Mouse (Mus musculus) intestine, embryonic 15.5 days (tissue): ENCODE data around the gene Tmem123. TPM values are rescaled to one million over a fixed set of nuclear protein-coding genes. Genes with fewer than 3 reads are reported as not detected.

Experiments
- ATAC-seq: fragments of 200-750 bp; cut with Nextera tagmentation; 2 replicates; pipeline ENCODE4 v1.8.0; 2017; ENCODE audit warnings: moderate TSS enrichment, moderate library complexity
- H3K27ac ChIP-seq: fragments of 300-500 bp; sonication (generic); 2 replicates; pipeline ENCODE4 v1.5.1; 2015; ENCODE audit warnings: mild to moderate bottlenecking, inconsistent platforms
- H3K27me3 ChIP-seq: fragments of 300-500 bp; sonication (generic); replicated peaks from 2 replicates; pipeline ENCODE4 v1.6.1; 2015; ENCODE audit warnings: inconsistent platforms
- H3K36me3 ChIP-seq: fragments of 300-500 bp; sonication (generic); 2 replicates; pipeline ENCODE4 v1.6.1; 2015; ENCODE audit warnings: inconsistent platforms
- H3K4me1 ChIP-seq: fragments of 300-500 bp; sonication (generic); replicated peaks from 2 replicates; pipeline ENCODE4 v1.6.1; 2015; ENCODE audit warnings: inconsistent platforms
- H3K4me2 ChIP-seq: fragments of 300-500 bp; sonication (generic); replicated peaks from 2 replicates; pipeline ENCODE4 v1.6.1; 2015; ENCODE audit warnings: mild to moderate bottlenecking, inconsistent platforms
- H3K4me3 ChIP-seq: fragments of 300-500 bp; sonication (generic); replicated peaks from 2 replicates; pipeline ENCODE4 v1.5.1; 2015; ENCODE audit warnings: inconsistent platforms
- H3K9ac ChIP-seq: fragments of 300-500 bp; sonication (generic); 2 replicates; pipeline ENCODE4 v1.6.1; 2015; ENCODE audit warnings: inconsistent platforms
- H3K9me3 ChIP-seq: fragments of 300-500 bp; sonication (generic); 2 replicates; pipeline ENCODE4 v1.6.1; 2016; ENCODE audit warnings: inconsistent platforms
- WGBS: fragments of 180-500 bp; shearing (Covaris S2); methylation state at CpG from one replicate; pipeline ENCODE4 v1.1.7; 2015; 5-methylcytosine and 5-hydroxymethylcytosine counted together
- polyA plus RNA-seq: library from polyadenylated mRNA; unstranded; fragments of >200 nt; fragmentation: Nextera tagmentation; extraction: Ambion mirVana; gene quantifications from 2 replicates; pipeline ENCODE4 v1.2.1, GENCODE M21; 2015

Tmem123 gene
- polyA plus RNA-seq, 1 experiment from 2014 or later, result 78.8 TPM

GRCm38 (mm10) chr9:7764463-7764871 lies 626 bp downstream of the Tmem123 start:
- WGBS, result under 1% methylated on average over 14 of the region's 14 CpGs
- H3K36me3 ChIP-seq, result no peaks in the 10 kb centered on the region
- H3K4me1 ChIP-seq, result no peaks in the 10 kb centered on the region; the same call in 1 of the 2 replicates
- peak overlapping the region; percentile 57 for H3K4me2 ChIP-seq
- peak overlapping the region; percentile 65 for H3K4me3 ChIP-seq
- peak overlapping the region; percentile 66 for H3K27ac ChIP-seq
- no peaks in the 10 kb centered on the region for H3K27me3 ChIP-seq
- peak; percentile 50 for ATAC-seq
- H3K9me3 ChIP-seq, result no peaks in the 10 kb centered on the region
- H3K9ac ChIP-seq, result peak overlapping the region; percentile 65

DNA sequence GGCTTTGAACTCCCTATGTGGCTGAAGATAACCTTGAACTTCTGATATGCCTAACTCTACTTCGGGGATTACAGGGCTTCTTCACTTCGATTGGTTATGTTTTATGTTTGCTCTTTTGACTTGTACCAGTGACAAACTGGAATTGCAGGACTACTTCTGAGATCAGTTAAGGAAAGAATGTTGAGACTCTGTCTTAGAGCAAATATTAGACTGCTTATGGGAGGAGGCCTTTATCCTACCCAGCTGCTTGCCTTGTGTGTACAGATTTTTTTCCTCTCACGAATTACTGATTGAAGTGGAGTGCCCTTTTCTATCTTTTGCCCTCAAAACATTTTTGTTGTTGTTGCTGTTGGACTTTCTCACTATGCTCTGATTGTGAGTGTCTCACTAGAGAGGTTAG lies 1.4 kb downstream of the Tmem123 start:
- Histone ChIP-seq H3K9ac (no peak overlapping the region), H3K36me3 (no peaks in the 10 kb centered on the region), H3K27ac (no peak overlapping the region), H3K4me3 (peak overlapping the region; percentile 65), H3K27me3 (no peaks in the 10 kb centered on the region), H3K4me2 (peak overlapping the region; percentile 57), H3K9me3 (no peaks in the 10 kb centered on the region), H3K4me1 (no peaks in the 10 kb centered on the region; the same call in 1 of the 2 replicates)
- WGBS, result 26% methylated on average over 3 of the region's 3 CpGs
- ATAC-seq, result no peak

- H3K9me3 ChIP-seq, result no peaks in the 10 kb centered on the region
- no peaks in the 10 kb centered on the region; the same call in 1 of the 2 replicates for H3K4me1 ChIP-seq
- no peak for ATAC-seq
- no peaks in the 10 kb centered on the region for H3K36me3 ChIP-seq
- 54% methylated on average over 3 of the region's 3 CpGs for WGBS
- no peak overlapping the region for H3K9ac ChIP-seq
- H3K27ac ChIP-seq, result no peak overlapping the region
- no peak overlapping the region for H3K4me3 ChIP-seq
- H3K4me2 ChIP-seq, result no peak overlapping the region
- H3K27me3 ChIP-seq, result no peaks in the 10 kb centered on the region
Observed at GRCm38 (mm10) chr9:7766582-7766981, 2.7 kb downstream of the Tmem123 start.

- no peaks in the 10 kb centered on the region for H3K9me3 ChIP-seq
- H3K4me3 ChIP-seq, result no peak overlapping the region
- no peaks in the 10 kb centered on the region; the same call in 1 of the 2 replicates for H3K4me1 ChIP-seq
- 42% methylated on average over 2 of the region's 2 CpGs for WGBS
- H3K27ac ChIP-seq, result no peak overlapping the region
- no peaks in the 10 kb centered on the region for H3K36me3 ChIP-seq
- no peaks in the 10 kb centered on the region for H3K27me3 ChIP-seq
- no peak overlapping the region for H3K4me2 ChIP-seq
- no peak for ATAC-seq
- no peak overlapping the region for H3K9ac ChIP-seq
Observed at GRCm38 (mm10) chr9:7767526-7767925, 3.7 kb downstream of the Tmem123 start.

DNA sequence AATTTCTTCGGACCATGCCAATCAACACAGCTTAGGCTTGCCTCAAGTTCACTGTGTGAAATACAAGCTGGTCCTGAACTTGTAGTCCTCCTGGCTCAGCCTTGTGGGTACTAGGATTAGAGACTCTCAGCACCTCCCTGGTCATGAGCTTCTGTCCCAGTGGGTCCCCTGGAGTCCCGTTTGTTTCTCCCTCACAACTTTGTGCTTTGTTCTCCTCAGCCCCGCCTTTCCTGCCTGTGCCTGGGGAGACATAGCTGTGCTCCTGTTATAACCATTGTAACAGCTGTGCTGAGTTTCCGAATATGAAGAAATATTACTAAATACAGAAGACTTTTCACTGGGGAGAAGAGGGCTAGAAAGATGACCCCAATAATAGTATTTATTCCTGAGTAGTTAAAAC lies 5.2 kb downstream of the Tmem123 start:
- Histone ChIP-seq H3K9ac (no peak overlapping the region), H3K4me1 (no peaks in the 10 kb centered on the region; the same call in 1 of the 2 replicates), H3K36me3 (0 out of 2 replicates have a peak, but pooled peaks cover 3% of the 10 kb centered on the region), H3K9me3 (no peaks in the 10 kb centered on the region), H3K4me2 (no peak overlapping the region), H3K4me3 (no peak overlapping the region), H3K27ac (no peak overlapping the region), H3K27me3 (no peaks in the 10 kb centered on the region)
- 74% methylated on average over 4 of the region's 4 CpGs for WGBS
- ATAC-seq, result no peak

DNA sequence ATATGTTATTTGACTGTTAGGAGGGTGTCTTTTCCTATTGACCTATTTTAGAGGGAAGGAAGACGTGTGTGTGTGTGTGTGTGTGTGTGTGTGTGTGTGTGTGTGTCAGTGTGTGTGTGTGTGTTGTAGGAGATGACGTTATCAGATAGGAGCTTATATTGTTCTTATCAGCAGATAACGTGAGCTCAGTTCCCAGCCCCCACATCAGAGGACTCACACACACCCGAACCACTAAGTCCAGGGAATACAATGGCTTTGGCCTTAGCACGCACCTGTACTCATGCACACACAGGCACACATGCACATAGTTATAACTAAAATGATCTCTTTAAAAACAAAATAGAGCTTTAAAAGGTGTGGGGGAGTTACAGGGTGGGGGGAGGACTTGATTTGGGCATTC lies 5.7 kb downstream of the Tmem123 start:
- 76% methylated on average over 5 of the region's 5 CpGs for WGBS
- Histone ChIP-seq H3K9me3 (no peaks in the 10 kb centered on the region), H3K4me1 (no peaks in the 10 kb centered on the region; the same call in 1 of the 2 replicates), H3K4me3 (no peak overlapping the region), H3K27ac (no peak overlapping the region), H3K9ac (no peak overlapping the region), H3K4me2 (no peak overlapping the region), H3K36me3 (0 out of 2 replicates have a peak, but pooled peaks cover 3% of the 10 kb centered on the region), H3K27me3 (no peaks in the 10 kb centered on the region)
- ATAC-seq, result no peak

DNA sequence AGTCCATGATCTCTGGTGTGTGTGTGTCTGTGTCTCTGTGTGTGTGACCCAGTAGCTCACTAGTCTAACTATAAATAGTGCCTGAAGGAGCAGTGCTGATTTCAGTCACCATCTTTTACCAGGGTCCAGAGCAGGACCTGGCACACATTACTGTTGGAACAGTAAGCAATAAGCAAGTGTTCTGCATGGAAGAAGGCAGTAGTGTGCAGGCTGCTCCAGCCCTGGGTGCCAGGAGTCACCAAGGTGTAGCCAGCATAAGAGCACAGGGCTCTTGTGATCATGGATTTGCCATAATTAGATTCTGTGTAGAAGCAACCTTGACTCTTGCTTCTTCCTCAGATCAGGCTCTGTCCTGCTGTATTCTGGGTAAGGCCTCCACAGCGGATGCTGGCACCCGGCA lies 8.5 kb downstream of the Tmem123 start:
- 88% methylated on average over 2 of the region's 2 CpGs for WGBS
- no peak for ATAC-seq
- H3K36me3 ChIP-seq, result 0 out of 2 replicates have a peak, but pooled peaks cover 3% of the 10 kb centered on the region

GRCm38 (mm10) chr9:7772773-7773454 lies 9.1 kb downstream of the Tmem123 start:
- 0 out of 2 replicates have a peak, but pooled peaks cover 3% of the 10 kb centered on the region for H3K36me3 ChIP-seq
- ATAC-seq, result no peak
- WGBS, result 82% methylated on average over 4 of the region's 4 CpGs

More for the DNA sequence above, 8.5 kb downstream of the Tmem123 start:
- no peak overlapping the region for H3K4me3 ChIP-seq
- no peaks in the 10 kb centered on the region for H3K9me3 ChIP-seq
- H3K27ac ChIP-seq, result no peak overlapping the region
- H3K4me2 ChIP-seq, result no peak overlapping the region
- no peak overlapping the region for H3K9ac ChIP-seq
- H3K4me1 ChIP-seq, result no peaks in the 10 kb centered on the region
- no peaks in the 10 kb centered on the region for H3K27me3 ChIP-seq

DNA sequence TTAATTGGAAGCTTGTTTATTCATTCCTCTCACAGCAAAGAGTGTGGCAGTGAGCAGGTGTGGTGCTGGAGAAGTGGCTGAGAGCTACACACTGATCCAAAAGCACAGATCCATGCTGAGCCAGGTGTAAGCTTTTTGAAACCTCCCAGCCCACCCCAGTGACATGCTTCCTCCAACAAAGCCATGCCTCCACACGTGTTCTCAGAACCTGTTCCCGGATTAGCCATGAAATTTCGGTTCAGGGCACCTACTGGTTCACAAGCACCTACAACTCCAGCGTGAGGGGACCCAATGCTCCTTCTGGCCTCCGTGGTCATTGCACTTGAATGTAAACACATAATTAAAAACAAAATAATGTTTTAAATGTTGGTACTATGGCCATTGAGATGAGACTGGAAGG lies 9.8 kb downstream of the Tmem123 start:
- H3K9me3 ChIP-seq, result no peaks in the 10 kb centered on the region
- no peak overlapping the region for H3K4me3 ChIP-seq
- no peak for ATAC-seq
- 0 out of 2 replicates have a peak, but pooled peaks cover 3% of the 10 kb centered on the region for H3K36me3 ChIP-seq
- H3K9ac ChIP-seq, result no peak overlapping the region
- H3K4me2 ChIP-seq, result no peak overlapping the region
- H3K4me1 ChIP-seq, result no peaks in the 10 kb centered on the region
- no peaks in the 10 kb centered on the region for H3K27me3 ChIP-seq
- no peak overlapping the region for H3K27ac ChIP-seq
- WGBS, result 89% methylated on average over 5 of the region's 5 CpGs

More at GRCm38 (mm10) chr9:7772773-7773454, 9.1 kb downstream of the Tmem123 start:
- H3K27me3 ChIP-seq, result no peaks in the 10 kb centered on the region
- H3K4me3 ChIP-seq, result no peak overlapping the region
- no peaks in the 10 kb centered on the region for H3K9me3 ChIP-seq
- H3K4me2 ChIP-seq, result no peak overlapping the region
- H3K4me1 ChIP-seq, result no peaks in the 10 kb centered on the region
- H3K9ac ChIP-seq, result no peak overlapping the region
- H3K27ac ChIP-seq, result no peak overlapping the region

GRCm38 (mm10) chr9:7774538-7774937 lies 10.7 kb downstream of the Tmem123 start:
- ATAC-seq, result no peak
- Histone ChIP-seq H3K9me3 (no peaks in the 10 kb centered on the region), H3K4me3 (no peak overlapping the region), H3K27ac (no peak overlapping the region), H3K9ac (no peak overlapping the region), H3K4me2 (no peak overlapping the region), H3K27me3 (no peaks in the 10 kb centered on the region), H3K4me1 (no peaks in the 10 kb centered on the region), H3K36me3 (0 out of 2 replicates have a peak, but pooled peaks cover 3% of the 10 kb centered on the region)
- WGBS, result 85% methylated on average over 10 of the region's 10 CpGs

- WGBS, result 96% methylated on average over 2 of the region's 2 CpGs
- no peaks in the 10 kb centered on the region for H3K27me3 ChIP-seq
- no peak overlapping the region for H3K4me3 ChIP-seq
- H3K4me1 ChIP-seq, result no peaks in the 10 kb centered on the region
- no peaks in the 10 kb centered on the region for H3K9me3 ChIP-seq
- no peak for ATAC-seq
- no peak overlapping the region for H3K9ac ChIP-seq
- no peak overlapping the region for H3K27ac ChIP-seq
- H3K4me2 ChIP-seq, result no peak overlapping the region
- H3K36me3 ChIP-seq, result 0 out of 2 replicates have a peak, but pooled peaks cover 3% of the 10 kb centered on the region
Observed at GRCm38 (mm10) chr9:7775011-7775410, 11.2 kb downstream of the Tmem123 start.

DNA sequence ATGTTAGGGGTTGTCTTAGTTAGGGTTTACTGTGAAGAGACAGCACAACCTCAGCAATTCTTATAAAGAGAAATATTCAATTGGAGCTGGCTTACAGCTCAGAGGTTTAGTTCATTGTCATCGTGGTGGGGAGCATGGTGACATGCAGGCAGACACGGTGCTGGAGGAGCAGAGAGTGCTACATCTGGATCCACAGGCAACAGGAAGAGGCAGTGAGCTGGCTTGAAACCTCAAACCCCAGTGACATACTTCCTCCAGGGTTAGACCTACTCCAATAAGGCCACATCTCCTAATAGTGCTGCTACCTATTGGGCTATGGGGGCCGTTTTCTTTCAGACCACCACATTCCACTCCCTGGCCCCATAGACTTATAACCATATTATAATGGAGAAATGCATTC lies 12.1 kb downstream of the Tmem123 start:
- no peak overlapping the region for H3K4me2 ChIP-seq
- no peak overlapping the region for H3K4me3 ChIP-seq
- H3K4me1 ChIP-seq, result no peaks in the 10 kb centered on the region
- H3K27me3 ChIP-seq, result no peaks in the 10 kb centered on the region
- no peak overlapping the region for H3K9ac ChIP-seq
- 89% methylated on average over 3 of the region's 3 CpGs for WGBS
- 0 out of 2 replicates have a peak, but pooled peaks cover 3% of the 10 kb centered on the region for H3K36me3 ChIP-seq
- ATAC-seq, result no peak
- H3K27ac ChIP-seq, result no peak overlapping the region
- H3K9me3 ChIP-seq, result no peaks in the 10 kb centered on the region

GRCm38 (mm10) chr9:7776940-7777339 lies 13.1 kb downstream of the Tmem123 start:
- H3K27me3 ChIP-seq, result no peaks in the 10 kb centered on the region
- no peak overlapping the region for H3K27ac ChIP-seq
- 0 out of 2 replicates have a peak, but pooled peaks cover 3% of the 10 kb centered on the region for H3K36me3 ChIP-seq
- H3K9me3 ChIP-seq, result no peaks in the 10 kb centered on the region
- H3K4me1 ChIP-seq, result no peaks in the 10 kb centered on the region
- H3K4me3 ChIP-seq, result no peak overlapping the region
- ATAC-seq, result 0 out of 2 replicates have a peak, but pooled peaks have one; percentile 54
- no peak overlapping the region for H3K9ac ChIP-seq
- 97% methylated on average over 1 of the region's 1 CpGs for WGBS
- H3K4me2 ChIP-seq, result no peak overlapping the region
